Mouse (Mus musculus): ENCODE measurements at regions not wholly inside any gene's neighbourhood (a gene's known extent, or its start where the extent isn't known, plus 50 kb on each side); places are given as distances from the start of the nearest gene placed in this dataset.

DNA sequence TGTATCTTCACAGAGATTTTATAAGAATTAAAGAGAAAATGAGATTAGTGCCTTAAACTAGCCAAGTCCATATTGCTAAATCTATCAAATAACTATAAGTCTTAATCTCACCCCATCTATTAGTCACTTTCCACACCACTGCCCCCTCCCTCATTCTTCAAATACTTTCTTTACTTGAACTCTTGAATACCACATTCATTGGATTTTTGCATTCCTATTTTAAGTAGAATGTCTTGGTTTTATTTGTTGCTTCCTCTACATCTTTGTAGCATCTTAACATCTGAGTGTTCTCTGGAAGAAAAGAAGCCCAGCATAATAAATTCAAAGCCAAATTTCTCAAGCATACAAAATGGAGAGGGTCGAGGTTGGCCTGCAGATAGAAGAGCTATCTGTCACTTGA lies 200.9 kb upstream of the Thbs1 start:
- DNase-seq (ENCODE audit: low spot score in 2 of 2) = no peak

DNA sequence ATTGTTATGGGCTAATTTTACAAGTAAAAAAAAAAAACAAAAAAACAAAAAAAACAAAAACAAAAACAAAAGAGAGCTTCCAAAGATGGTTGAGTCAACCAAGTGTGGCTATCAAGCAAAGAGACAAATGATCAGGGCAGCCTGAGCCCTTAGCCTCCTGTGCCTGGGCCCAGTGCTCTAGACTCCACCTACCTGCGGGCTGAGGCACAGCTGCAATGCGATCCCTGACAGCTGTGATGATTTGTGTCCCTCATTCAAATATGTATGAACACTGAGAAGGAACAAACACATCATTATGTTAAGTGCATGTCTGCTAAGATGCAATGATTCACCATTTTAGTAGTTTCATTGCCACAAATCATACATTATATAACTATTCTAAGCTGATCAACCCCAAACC lies 199.0 kb upstream of the Thbs1 start:
- no peak for DNase-seq (ENCODE audit: low spot score in 2 of 2)

DNA sequence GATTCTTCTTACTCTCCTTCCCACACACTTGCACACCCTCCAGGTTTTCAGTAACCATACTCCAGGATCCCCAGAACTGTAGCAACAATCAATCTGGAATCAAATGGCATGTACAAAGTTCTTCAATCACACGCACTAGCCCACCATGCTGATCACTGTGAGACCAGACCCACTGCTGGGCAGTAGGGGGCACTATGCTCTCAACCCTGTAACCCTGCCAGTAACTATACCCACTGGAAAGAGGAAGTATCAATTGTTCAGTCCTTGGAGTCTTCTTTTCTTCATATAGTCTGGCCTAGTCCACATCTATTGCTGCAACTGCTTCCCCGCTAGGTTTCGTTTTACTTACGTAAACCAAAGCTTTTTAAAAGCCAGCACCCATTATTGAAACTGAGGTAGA lies 197.8 kb upstream of the Thbs1 start:
- no peak for DNase-seq (ENCODE audit: low spot score in 2 of 2)

DNA sequence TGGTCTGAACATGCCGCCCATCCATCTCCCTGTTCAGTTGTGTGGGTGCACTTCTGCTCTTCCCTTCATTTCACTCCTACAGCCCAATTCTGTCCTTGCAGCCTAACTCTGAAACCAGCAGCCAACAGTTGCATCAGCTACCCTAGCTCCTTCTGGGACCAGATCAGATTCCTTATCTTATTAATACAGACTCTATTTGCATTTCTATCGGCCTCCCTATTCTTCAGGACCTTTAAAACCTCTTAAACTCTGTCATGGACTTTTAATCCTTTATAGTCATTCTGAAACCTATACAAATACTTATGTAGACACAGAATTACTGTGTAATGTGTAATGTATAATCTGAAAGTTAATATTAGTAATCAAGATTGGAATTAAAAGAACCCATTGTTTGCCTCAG lies 195.9 kb upstream of the Thbs1 start:
- no peak for DNase-seq (ENCODE audit: low spot score in 2 of 2)

DNA sequence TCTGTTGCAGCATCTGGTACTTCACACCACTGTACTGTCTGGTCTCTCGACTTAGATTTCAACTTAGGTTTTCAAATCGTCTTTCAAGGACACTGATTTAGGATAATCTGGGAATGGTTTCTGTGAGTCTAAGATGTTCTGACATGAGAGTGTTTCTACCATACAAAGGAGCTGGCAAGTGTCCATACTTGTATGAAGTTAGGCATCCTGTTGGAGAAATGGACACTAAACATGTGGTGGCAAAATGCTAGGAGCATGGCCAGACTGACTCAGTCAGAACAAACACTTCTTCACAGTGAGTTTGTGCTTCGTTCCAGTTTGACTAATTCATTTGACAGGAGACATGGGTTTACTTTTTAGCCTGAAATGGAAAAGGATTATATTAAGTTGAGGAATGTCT lies 194.5 kb upstream of the Thbs1 start:
- no peak for DNase-seq (ENCODE audit: low spot score in 2 of 2)

DNA sequence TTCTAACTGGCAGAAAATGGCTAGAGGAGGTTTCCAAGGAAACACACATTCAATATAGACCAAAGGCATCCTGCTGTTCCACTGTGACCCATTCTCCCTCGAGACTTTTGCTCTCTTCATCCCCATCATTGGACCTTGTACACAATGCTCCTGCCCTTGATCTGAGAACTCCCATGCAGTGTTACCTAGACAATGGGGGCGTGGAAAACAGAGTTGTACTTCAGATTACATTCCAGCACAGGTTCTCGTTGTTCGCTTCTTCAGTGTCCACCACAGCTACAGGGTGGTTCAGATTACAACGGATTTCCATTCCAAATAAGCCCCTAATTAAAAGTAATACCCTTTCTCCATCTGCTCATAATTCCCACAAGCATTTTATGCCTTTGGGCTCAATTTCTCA lies 186.8 kb upstream of the Thbs1 start:
- no peak for DNase-seq (ENCODE audit: low spot score in 2 of 2)

DNA sequence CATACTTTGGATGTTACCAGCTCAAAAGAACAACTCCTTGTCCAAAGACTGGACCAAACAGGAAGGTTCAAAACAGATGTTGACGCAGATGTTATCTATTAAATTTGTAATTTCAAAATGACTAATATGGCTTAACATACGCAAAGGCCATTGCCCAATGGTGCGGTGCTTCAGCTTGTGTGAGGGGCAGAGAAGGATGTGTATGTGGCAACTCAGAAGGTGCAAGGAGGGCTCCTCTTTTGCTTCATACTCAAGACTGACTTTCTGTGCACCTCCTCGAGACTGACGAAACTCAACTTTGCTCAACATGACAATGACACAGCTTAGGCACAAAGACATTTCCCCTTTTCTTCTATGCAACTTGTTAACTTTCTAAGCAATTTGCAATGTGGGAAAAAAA lies 186.3 kb upstream of the Thbs1 start:
- no peak for DNase-seq (ENCODE audit: low spot score in 2 of 2)

DNA sequence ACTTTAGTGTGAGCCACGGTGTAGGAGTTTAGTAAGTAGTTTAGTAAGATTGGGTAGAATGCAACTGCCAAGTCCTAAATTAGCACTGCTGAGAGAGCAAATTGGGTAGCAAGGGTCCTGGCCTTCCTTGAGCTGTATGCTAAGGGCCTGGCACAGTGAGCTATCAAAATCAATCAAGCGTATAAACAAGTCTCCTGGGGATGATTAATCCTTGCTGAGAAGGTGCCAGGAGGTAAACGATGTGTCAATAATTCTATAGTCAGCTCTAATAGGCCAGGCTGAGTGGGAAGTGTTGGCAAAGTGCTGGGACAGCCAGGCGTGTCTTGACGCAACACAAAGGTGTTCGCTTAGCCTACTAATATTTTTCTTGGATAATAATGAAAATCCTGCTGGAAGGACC lies 183.6 kb upstream of the Thbs1 start:
- no peak for DNase-seq (ENCODE audit: low spot score in 2 of 2)

DNA sequence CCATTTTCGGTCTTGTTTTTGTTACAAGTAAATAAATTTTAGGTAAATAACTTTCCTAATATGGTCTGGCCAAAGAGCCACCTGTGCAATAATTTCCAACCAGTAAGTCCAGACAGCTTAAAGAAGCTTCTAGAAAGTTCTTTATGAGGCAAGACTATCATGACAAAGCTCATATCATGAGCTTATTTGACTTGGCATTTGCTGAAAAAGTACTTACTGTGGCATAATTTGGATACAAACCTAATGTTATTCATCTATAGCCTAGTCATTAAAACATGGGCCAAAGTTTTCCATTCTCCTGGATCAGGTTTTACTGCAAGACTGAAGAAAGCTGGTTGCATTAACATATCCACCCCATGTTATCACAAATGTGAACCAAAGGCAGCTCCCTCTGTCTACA lies 182.1 kb upstream of the Thbs1 start:
- DNase-seq (ENCODE audit: low spot score in 2 of 2) = no peak

DNA sequence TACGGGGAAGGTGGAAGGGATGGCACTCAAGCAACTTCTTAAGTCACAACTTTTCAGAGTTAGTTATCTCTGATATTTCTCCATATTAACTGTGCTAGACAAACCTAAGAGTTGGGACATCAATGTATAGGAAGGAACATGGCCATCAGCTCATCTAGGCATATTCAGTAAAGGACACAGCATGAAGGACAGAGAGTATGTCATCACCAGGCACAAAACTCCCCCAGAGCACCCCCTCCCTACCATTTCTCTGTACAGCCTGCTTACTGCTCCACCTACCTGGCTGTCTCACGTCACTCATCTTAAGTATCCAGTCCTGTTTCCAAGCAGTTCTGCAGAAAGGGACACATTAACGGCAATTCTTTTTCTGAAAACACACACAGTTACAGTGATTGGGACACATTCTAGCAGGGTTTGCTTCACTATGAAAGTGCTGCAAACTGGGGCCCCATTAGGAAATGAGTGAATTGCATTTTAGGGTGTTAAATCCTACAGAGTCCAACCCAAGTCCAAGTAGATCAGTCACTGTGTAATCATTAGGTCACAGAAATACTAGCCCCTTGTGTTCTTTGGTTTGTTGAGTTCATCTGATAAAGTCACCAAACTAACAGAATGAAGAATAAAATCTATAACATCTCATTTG lies 180.7 kb upstream of the Thbs1 start:
- DNase-seq (ENCODE audit: low spot score in 2 of 2) = no peak

DNA sequence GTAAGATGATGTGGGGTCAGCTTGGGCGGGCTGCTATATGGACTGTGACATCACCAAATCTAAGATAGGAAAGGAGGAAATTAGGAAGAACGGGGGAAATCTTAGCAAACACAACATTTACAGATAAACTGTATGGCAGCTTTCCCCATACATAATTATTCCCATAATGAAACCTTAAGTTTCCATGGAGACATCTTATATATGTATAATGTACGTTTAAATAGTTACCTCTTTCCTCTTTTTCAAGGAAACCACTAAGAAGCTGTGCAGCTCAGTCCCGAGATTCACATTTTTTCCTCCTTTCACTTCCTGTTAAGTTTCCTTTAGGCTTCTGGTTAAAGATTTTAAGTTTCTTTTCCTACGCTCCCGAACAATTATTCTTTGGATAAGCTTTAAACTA lies 175.1 kb upstream of the Thbs1 start:
- no peak for DNase-seq (ENCODE audit: low spot score in 2 of 2)

DNA sequence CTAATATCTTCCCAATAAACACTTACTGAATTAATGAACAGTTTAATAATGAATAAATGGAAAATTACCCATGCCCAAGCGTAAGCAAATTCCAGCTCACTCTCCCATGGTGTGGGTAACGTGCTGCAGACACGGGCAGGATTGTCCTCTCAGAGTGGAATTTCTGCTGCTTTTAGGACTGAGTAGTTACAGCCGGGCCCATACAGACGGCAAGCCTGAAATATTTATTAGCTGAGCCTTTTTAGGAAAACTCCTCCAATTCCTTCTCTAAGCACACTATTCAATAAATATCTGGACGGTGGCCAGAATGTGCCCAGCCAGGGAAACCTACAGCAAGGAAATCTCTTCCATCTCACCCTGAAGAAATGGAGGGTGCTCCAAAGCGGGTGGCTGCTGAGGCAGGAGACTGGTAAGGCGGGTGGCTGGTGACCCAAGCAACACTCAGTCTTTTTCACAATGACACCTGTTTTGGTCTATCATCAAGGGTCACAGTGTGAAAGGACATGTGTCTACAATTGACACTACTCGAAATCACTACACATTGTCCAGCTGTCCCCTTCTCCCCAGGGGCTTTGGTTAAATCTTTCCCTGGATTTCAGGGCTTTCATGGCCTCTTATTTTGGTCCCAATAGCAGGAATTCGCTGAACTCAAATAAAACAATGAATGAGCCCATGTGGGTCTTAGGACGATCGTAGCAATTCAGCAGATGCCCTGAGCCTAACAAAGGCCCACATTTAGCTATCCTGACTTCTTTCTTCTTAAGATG lies 173.2 kb upstream of the Thbs1 start:
- no peak for DNase-seq (ENCODE audit: low spot score in 2 of 2)

DNA sequence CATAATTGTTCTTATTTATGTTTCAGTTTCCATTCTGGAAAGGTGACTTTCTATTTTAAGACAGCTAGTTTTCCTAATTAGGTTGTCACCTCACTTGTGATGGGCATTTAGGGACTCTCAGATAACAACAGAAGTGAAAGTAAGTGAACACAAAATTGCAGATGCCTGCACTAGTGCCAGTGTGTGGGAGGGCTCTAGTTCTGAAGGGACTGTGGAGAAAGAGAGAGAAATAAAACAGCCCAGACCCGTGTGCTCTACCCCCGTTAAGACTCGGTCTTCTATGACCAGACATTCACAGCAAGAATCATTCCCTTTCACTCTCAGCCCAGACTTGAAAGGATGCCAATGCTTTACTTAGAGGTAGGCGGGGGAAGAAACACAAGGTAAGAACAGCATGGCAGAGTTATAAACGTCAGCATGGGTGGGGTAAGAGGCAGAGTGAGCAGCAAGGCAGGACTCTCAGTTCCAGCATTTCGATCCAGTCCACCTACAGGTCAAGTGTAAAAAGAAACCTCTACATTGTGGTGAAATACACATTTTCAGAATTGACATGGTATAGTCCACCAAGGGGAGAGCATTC lies 170.1 kb upstream of the Thbs1 start:
- DNase-seq (ENCODE audit: low spot score in 2 of 2) = no peak

DNA sequence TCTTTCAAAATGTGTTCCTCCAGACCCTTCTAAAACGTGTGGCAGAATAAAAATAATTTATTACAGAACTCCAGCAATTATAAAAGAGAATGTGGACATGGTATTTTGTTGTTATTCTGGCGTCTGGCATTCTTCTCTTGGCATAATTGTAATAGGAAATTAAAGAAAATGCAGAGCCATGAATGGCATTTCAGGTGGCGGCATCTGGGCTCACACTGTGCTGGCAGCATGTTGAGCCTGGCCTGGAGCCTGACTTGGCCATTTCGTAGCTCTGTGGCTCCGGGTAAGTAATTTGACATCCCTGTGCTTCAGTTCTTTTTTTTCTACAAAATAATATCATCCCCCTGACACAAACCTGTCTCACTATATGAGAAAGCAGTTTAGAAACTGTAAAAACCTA lies 168.0 kb upstream of the Thbs1 start:
- no peak for DNase-seq (ENCODE audit: low spot score in 2 of 2)

DNA sequence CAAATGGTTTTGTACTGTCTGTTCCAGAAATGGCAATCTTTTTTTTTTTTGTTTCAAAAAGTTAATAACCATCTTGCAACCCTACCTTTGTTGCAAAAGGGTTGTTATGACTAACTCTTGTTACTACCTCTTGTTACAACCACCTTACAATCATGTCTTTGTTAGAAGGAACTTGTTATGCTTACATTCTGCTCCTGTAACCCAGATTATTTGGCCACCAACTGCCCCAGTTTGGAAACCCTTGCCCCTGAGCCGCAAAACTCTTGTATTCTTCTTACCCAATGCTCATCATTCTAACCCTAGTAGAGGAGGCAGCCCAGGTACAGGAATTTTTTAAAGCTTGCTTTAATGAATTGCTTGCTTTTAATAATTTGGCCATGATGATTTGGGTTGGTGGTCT lies 167.4 kb upstream of the Thbs1 start:
- DNase-seq (ENCODE audit: low spot score in 2 of 2) = no peak

DNA sequence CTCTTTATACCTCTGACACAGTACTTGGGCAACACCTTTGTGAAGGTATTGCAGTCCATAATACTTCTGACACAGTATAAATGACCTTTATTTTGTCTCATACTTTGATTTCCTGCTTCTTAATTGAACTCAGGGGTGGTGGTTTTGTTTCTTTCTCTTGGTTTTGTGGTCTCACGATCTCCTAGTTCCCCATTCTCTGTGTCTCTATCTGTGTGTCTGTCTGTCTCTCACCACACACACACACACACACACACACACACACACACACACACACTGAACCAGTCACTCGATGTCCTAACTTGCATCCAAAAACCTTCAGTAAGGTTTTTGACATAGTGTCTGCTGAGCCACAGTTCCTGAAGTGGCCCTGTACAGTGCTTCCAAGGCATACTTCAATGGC lies 166.7 kb upstream of the Thbs1 start:
- DNase-seq (ENCODE audit: low spot score in 2 of 2) = no peak

DNA sequence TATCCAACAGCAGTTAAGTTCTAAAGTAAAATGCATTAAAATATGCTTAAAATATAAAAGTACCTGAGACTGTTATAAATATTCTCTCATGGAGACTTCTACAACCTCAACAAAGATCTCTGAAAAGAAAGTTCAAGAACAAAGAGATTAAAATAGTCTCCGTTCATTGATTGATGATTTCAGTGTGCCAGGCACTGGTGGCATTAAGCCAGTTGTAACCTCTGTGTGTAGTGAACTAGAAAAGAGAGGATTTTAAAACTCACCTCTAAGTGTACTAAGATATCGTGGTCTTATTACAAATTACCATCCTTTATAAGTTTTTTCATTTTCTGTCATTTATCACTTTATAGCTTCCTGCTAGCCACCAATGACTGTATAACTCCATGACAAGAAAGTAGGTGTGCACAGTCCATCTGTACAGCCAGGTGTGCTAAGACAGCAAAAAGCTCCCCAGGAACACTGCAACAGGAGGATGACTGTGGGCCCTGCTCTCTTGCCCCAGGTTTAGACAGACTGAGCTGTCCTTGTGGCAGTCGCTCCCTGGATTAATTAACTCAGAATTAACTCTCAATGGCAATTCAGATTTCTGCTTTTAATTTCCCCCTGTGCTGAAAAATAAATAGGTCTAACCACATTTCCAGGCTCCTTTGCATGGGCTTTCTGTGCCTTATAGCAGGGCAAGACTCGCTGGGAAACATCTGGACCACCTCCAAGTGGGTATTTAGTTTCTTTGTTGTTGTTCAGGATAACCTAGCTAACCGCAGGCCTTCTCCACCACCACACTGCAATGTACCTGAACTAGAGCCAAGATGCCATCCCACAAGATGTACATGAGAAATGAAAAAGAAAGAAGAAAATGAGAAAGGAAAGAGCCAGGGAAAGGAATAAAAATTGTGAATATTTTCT lies 161.0 kb upstream of the Thbs1 start:
- no peak for DNase-seq (ENCODE audit: low spot score in 2 of 2)

DNA sequence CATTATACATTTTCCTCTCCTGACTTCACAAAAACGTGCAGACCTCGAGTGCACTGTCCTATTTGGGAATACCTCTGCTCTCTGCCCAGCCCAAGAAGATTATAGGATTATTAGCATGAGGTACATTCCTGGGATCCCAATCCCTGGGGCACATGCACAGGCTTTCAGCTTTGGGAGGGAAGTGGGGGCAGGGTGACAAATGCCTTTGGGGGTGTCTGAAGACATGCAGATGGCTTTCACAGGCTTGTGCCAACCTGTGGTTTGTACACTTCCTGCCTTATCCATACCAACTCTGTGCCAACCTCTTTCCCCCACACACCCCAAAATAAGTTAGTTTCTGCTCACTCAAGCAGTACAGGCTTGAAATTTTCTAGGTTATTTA lies 160.3 kb upstream of the Thbs1 start:
- DNase-seq (ENCODE audit: low spot score in 2 of 2) = no peak

DNA sequence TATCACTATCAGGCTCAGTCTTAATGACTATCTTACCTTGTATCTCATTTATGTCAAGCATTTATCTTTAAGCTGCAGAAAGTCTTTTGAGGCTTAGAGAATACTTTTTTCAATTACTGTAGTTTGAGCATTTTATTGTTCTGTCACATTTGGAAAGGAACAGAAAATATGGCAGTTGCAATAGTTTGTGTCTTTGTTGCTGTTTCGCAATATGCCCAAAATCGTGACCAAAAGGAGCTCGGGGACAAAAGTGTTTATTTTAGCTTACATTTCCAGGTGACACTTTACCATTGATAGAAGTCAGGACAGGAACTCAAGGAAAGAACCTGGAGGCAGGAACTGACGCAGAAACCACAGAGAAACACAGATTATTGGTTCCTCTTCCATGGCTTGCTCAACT lies 152.9 kb upstream of the Thbs1 start:
- DNase-seq (ENCODE audit: low spot score in 2 of 2) = no peak

DNA sequence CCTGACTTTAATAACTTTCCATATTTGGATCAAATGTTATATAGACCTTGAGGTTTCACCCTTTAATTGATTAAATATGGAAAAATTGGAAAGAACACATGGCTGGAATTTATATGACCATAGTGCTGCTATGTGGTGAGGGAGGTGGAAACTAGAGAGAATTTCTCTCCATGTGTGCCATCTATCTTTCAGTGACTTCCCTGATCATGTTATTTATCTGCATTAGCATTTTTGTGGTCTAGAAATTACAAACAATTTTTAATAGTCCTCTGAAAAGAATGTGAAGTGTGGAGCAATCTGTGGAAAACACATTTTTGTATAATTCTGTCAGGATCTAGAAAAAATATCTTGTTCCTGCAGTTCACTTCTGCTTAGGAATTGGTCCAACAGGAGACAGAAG lies 152.2 kb upstream of the Thbs1 start:
- no peak for DNase-seq (ENCODE audit: low spot score in 2 of 2)

DNA sequence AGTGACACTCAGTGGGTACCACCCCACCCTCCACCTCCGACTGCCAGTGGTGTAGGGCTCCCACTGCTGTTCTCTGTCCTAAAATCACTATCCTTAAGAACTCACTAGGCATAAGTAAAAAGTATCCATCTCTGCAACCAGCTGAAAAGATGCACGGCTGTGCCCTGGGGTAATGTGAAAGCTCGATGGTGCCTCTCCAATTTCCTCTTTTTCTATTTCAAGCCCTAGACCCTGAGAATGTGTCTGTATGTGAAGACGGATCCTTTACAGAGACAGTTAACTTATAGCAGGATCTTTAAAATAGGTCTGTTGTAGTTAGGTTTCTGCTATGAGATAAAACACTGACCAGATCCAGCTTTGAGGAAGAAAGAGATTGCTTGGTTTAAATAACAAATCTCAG lies 149.1 kb upstream of the Thbs1 start:
- DNase-seq (ENCODE audit: low spot score in 2 of 2) = no peak

DNA sequence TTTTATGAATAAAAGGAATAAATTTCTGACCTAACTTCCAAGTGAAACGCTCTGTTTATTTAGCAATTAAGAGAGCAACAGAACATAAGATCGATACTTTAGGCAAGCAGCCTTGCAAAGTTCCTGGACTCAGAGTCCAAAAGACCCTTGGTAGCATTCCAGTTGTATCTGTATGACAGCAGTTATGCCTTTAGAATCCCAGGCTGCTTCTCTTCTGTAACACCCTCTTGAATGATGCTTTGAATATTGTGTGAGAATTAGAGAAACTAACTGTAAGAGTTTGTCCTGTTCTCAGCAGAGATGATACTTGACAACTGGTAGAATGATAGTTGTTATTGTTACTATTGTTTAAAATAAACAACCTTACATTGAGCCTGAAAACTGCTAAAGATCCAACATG lies 148.2 kb upstream of the Thbs1 start:
- no peak for DNase-seq (ENCODE audit: low spot score in 2 of 2)

DNA sequence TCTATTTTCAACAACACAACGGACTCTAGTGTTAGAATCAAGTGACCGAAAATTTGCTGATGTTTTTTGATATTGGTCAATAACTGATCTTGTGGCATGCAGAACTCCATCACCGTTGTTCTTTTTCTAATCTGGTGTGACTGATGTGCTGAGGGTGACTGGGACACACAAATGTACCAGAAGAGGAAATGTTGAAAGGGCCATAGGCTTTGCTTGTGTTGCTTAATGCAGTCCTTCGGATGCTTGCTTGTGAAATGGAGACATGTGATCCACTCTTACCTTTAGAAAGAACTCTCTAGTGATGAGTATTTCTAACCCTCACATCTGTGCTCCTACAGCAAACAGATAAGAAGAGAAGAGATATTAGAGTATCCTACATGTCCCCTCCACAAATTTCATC lies 145.9 kb upstream of the Thbs1 start:
- no peak for DNase-seq (ENCODE audit: low spot score in 2 of 2)
